Mouse (Mus musculus) adrenal gland, postnatal 10 days (tissue): ENCODE results near the gene Gnaz. TPM values are rescaled to one million over a fixed set of nuclear protein-coding genes. Genes with fewer than 3 reads are reported as not detected.

Experiments
- DNase-seq: peaks from one replicate; pipeline ENCODE4 v3.0.0; 2021; ENCODE audit warnings: mixed read lengths
- total RNA-seq, 2 experiments: library from RNA; stranded (reverse); gene quantifications; 2 replicates each; pipeline ENCODE4 v1.2.3; 2021

Gene Gnaz
- total RNA-seq, 2 experiments from 2014 or later, result 2.0 to 4.8 TPM

DNA sequence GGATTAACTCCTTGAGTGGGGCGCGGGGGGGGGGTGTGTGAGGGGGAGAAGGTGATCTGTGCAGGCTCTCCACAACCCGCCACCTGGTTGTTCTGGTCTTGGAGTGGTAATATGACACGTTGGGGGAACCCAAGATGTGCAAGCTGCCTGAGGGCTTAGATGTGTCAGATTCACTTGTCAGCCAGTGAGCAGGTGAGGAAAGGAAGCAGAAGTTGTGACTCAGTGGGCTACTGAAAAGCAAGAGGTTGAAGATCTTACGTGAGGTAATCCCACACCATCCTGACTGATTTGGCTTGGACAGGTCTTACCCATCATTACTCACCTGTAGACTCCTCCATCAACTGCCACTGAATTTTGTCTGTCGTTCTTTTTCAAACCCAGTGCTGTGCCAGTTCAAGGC lies 95.6 kb downstream of the Gnaz start:
- no peak for DNase-seq

DNA sequence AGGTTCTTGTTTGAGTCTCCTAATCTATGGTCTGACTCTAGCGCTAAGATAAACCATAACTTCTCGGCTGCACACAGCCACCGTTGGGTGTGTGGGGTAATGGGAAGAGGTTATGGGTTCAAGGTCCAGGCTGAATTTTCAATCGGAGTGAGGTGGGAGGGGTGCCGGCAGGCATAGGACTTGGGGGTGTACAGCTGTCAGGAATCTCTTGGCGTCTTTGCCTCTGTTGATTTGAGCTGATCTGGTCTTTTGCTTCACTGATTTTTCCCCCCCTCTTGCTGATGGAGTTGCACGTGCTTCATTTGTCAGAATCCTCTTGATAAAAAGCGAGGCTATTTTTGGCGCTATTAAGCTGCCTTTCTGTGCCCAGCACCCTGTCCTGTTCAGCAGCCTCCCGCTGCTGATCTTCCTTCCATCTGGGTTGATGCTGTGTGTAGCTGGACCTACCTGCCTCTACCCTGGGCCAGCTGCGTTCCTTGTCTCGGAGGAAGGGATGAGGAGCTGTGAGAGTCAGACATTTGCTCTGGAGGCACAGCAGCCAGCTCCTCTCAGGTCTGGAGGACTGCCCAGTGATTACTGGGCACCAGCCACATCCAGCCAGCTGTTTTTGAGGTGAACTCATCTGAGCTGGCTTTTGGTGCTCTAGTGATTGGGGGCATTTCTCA lies 96.5 kb downstream of the Gnaz start:
- peak; percentile 24 for DNase-seq

DNA sequence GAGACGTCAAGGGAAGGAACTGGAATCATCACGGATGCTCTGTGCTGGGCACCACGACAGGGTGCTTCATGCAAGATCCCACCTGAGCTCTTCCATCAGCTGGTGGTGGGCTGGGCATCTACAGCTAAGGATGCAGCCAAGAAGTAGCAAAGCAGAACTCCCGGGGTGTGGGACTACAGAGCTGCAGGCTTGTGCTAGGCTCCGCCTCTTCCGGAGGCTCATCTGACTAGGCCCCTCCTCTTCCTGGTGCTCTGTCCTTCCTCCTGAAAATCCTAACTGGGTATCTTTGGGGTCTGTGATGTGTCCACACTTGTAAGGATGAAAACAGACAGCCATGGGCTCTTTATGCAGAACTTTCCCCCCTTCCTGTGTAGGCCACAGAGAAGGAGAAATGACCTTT lies 98.7 kb downstream of the Gnaz start:
- DNase-seq, result no peak

Other genes starting within 250 kb of the Gnaz start
- gene Rsph14, start 65.4 kb downstream of the Gnaz start, total RNA-seq, result under 1 TPM in 1 of 2 experiments, not detected in 1; 0.39 TPM
- 10 to 100 TPM in 1 of 2 experiments, 1 to 10 TPM in 1; 7.1 to 12.5 TPM for gene Rab36, start 69.9 kb downstream of the Gnaz start, total RNA-seq
- gene Bcr, start 93.4 kb downstream of the Gnaz start, total RNA-seq, result 10 to 100 TPM; 21.6 to 24.0 TPM
- gene Specc1l, start 244.9 kb downstream of the Gnaz start, total RNA-seq, result 10 to 100 TPM; 43.4 to 49.3 TPM